Mouse (Mus musculus): Measurements from ENCODE around the gene Ppp1r37.
A peak's percentile ranks its signal among the peaks of the same experiment; 100 is the strongest.

Ppp1r37 gene

DNA sequence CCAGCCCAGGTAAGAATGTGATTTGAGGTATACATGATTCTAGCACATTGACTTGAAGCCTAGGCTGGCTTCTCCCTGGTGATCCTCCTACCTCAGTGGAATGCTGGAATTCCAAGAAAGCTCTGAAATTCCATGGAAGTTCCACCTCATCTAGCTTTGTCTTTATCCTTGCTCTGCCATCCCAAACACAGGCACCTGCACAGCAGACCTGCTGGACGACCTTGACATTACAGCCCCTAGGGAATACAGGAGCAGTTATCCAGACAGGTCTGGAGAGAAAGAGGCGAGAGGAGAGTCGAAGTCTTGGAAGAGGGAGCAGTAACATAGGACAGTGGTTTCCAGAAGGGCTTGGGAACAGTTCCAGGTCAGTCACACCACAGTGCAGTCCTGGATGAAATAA lies 6.8 kb upstream of the Ppp1r37 start:
- DNase-seq (ENCODE audit: low spot score), result no peak

DNA sequence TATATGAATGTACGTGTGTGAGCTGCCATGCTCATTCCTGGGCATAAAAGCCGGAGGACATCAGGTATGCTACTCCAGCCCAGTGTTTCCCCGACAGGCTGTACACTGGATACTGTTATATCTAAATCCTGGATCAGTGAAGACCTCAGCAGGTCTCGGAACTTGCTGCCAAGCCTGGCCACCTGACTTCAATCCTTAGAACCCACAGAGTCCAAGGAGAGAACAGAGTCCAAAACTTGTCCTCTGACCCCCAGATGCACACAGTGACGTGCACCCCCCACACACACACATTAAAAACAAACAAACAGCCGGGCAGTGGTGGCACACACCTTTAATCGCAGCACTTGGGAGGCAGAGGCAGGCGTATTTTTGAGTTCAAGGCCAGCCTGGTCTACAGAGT lies 4.5 kb upstream of the Ppp1r37 start:
- DNase-seq (ENCODE audit: low spot score), result no peak

DNA sequence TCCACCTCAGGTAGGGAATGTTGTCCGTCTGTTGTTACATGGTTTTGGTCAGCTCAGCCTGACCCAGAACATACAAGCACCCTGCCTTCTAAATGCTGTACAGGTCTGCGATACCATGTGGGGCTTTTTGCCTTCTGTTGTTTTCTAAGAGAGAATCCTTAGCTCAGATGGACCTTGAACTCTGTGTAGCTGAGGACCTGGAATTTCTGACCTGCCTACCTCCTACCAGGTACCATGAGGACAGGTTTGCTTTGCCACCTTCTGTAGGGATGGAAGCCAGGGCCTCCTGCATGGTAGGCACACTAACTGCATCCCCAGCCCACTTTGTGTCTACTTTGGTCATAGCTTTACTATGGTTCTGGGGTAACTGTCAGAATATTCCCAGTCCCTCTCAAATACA lies 2.9 kb upstream of the Ppp1r37 start:
- no peak for DNase-seq (ENCODE audit: low spot score)

DNA sequence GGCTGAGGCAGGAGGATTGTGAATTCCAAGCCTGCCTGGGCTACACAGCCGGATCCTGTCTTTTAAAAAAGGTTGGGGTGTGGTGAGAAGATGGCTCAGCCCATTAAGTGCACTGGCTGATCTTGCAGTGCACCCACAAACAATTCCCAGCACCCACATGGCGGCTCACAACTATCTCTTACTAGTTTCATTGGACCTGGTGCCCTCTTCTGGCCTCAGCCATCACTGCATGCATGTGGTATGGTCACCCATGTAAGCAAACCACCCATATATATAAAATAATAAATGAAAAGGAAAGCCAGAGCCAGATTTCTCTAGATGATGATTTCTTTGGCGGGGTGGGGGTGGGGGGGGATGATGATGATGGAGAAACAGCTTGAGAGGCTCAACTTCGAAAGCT lies 1.6 kb upstream of the Ppp1r37 start:
- DNase-seq (ENCODE audit: low spot score), result no peak

DNA sequence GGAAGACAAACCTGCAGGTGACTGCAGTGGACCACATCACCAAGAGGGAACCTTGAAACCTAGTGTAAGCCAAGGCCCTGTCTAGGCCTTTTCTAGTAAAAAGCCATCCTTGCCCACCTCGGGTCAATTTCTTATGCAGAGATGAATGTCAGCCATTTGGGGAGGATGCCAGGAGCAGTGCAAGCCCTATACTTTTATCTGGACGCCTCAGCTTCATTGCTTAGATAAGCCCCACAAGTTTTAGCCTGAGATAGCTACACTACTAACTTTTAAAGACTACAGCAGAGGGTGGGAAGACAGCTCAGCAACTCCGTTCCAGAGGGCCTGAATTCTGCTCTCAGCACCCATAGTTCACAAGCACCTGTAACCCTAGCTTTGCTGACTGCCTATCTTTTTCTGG lies 1.0 kb upstream of the Ppp1r37 start:
- DNase-seq (ENCODE audit: low spot score), result no peak

DNA sequence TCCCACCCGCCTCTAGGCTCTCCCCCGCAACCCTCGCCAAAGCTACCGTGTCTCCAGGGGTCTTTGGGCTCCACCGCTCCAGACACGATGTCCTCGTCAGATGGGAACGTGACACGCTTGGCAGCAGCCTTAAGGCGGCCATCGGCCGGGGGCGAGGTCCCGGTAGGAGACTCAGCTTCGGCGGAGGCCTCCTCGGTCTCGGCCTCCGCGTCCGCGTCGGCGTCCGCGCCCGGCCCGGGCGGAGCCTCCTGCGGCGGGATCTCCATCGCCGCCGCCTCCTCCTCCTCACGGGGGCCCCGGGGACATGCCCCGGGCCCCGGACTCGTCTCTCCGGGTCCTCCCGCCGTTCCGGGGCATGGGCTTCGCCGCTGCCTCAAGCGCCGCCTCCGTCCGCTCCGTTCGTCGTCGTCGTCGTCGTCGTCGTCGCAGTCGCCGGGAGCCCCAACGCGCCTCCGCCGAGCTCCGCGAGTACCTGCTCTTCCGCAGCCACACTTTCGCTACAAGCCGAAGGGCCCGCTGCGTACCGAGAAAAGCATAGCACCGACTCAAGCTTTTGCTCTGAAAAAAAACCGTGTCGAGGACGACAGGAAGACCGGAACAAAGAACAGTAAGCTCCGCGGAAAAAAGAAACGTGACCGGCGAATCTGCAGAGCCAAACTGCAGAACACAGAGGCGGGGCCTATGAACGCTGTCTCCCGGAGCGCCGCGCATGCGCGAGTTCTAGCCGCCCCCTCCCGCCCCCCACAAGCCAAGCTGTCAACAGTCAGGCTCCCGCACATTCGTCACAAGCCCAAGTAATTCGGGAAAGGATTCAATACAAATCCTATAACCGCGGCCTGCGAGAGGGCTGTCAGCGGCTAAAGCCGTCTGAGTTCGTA lies 872 bp downstream of the Ppp1r37 start:
- peak; percentile 88 for DNase-seq (ENCODE audit: low spot score)

DNA sequence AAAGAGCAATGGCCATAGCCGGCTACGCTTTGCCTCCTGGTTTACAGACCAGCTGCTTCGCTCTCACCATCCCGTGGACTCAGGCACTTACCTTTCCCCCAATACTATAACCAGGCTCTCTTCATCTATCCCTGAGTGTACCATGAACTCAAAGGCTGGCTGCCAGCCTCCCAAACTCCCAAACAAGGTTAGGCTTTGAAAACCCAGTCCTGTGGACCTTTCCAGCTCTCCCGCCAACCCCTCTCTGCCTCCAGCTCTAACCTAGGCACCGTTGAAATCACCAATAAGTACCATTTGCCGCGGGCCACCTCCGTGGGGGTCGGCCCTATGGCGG lies 1.5 kb downstream of the Ppp1r37 start:
- no peak for DNase-seq (ENCODE audit: low spot score)

DNA sequence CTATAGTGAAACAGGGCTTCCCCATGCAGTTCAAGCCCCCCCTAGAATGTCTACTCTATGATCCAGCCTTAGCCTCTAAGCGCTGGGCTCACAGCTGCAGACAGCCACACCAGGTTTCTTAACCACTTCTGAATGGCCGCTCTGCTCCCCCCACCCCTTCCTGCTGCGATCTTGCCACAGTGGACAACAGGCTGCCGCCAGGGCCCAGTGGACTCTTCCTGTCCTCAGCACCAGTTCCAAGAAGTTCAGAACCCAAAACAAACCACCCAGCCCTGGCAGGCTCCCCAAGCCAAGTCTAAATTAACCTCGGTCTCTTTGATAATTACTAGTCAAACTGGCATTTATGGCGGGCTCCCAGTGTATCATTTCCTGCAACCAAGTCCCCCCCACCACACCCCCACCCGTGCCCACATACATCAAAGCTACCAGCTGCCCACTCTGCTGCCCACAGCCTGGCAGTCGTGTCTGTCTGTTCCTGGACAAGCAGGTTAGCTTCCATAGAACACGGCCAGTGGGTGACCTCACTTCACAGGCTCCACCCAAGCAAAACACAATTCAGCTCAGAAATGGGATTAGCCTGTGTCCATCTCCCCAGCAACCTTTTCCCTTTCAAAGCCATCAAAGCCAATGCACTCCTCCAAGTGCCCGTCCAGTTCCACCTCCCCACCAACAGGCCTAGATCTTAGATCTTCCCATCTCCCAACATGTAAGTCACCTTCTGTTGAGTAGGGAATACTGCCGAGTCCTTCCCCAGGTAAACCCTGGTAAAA lies 2.2 kb downstream of the Ppp1r37 start:
- no peak for DNase-seq (ENCODE audit: low spot score)

DNA sequence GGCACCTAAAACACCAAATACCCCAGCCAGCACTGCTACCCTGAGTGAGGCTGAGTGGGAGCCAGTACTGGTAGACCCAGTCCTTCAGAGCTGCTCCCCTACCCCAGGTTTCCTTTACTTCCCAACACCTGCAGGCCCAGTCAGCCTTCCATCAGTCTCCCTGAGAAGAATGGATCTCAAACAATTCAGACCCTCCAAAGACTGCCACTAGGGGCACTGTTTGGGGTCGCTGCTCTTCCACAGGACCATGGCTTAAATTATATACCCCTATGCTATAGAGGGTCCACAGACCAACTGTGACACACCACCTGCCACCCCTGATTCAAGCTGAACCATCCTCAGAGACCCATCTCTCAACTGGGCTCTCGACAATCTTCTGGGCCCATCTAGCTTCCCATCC lies 3.9 kb downstream of the Ppp1r37 start:
- DNase-seq (ENCODE audit: low spot score), result no peak

DNA sequence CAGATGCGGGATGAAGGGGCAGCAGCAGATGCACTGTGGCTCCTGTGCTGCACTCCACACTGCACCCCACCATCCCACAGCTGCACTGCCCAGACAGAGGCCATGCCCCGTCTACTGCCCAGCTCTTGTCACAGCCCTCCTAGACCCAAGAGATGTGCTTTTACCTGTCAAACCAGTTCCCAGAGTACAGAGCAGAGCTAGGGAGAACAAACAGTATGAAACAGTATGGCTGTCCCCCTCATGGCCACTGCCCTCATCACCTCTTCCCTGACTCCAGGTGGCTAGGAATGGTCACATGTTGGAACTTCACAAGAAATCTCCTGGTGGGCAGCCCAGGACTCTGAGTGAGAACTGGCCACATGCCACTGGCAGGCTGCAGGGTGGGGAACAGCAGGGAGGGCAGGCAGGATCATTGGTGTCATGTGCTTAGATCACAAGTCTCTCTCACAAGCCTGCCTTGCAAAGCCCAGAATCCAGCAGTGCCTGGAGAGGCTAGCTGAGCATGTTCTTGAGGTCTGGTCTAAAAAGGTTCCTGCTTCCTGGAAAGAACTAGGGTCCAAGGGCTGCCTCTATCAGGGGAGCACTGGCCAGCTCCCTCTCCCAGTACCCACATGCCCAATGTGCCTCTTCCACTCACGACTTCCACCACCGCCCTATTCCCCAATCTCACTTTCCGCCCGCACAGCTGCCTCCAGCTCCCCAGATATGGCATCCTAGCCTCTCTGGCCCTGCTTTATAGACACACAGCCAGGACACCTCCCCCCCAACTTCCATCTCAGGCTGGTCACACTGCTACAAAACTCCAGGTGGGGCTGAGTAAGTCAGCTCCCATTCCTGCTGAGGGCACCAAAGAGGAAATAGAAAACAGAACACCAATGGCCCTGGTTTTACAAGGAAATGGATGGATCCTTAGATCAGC lies 4.6 kb downstream of the Ppp1r37 start:
- no peak for DNase-seq (ENCODE audit: low spot score)

DNA sequence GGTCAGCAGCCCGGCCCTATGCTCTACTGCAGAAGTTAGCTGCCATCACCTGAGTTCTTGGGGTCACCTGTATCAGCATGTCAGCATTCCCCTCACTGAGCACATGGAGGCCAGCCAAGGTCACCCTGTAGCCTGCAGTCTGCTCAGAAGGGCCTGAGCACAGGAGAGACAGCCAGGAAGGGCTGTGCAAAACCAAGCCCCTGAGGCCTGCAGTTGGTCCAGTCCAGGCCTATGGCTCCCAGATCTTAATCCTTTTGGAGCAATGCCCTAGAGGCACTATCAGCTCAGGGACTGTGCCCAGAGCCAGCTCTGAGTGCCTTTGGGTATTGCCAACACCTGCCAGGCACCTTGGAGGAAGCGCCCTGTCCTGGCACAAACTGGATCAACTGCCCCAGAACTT lies 5.8 kb downstream of the Ppp1r37 start:
- no peak for DNase-seq (ENCODE audit: low spot score)

DNA sequence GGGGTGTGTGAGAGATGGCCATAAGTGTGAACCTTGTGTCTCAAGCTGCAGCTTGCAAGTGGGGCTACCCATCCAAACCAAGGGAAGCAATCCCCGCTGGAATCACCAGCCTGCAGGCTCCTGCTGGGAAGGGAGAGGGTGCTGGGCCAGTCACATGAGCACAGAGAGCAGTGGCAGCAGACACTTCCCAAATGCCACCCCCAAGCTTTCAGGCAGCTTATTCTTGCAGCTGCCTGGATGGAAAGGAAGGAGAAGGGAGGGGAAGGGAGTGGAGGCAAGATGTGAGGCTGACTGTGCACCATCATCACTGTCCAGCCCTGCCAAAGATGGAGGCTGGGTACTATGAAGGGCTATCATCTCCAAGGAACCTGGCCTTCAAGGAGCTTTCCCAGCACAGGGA lies 8.7 kb downstream of the Ppp1r37 start:
- peak; percentile 46 for DNase-seq (ENCODE audit: low spot score)

DNA sequence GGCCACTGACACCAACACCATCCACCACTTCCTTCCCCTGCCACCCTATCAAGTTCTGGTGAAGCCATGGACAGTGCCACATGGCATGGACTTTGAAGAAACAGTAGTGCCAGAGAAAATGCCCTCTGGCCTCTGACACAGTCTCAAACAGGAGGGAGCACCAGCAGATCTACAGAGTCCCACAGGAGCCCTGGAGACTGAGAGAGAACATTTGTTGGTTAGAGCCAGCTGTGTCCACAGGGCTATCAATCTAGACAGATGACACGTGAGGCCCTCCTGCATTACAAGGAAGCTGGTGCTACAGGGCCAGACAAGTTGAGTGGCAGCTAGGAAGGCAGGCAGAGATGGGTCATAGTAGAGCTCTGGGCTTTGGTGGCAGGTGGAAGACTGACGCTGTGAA lies 10.4 kb downstream of the Ppp1r37 start:
- no peak for DNase-seq (ENCODE audit: low spot score)

DNA sequence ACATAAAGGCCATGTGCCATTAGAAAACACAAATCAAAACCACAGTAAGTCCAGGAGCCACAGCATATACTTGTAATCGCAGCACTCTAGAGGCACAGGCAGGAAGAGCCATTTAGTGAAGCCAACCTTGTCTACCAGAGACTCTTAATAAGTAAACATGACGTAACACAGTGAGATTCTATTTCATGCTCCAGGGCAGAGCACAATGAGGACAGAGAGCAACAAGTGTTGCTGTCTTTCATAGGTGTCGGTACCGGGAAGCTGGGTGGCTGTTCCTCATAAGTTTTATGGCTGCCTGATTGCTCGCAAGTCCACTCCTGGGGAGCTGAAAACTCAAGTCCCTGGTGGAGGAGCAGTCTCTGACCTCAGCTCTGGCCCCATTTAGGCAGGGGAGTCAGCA lies 11.2 kb downstream of the Ppp1r37 start:
- no peak for DNase-seq (ENCODE audit: low spot score)

DNA sequence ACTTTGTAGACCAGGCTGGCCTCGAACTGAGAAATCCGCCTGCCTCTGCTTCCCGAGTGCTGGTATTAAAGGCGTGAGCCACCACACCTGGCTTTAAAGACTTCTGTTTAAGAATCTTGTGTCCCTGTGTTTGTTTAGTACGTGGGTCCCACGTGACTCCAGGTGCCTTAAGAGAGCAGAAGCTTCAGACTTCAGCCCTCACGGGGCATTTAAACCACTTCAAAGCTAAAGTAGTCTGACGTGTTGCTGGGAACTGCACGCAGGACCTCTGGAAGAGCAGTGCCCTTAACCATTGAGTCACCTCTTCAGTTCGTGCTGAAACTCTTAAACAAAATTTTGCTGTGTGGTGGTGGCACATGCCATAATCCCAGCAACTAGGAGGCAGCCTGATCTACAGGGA lies 13.5 kb downstream of the Ppp1r37 start:
- no peak for DNase-seq (ENCODE audit: low spot score)

DNA sequence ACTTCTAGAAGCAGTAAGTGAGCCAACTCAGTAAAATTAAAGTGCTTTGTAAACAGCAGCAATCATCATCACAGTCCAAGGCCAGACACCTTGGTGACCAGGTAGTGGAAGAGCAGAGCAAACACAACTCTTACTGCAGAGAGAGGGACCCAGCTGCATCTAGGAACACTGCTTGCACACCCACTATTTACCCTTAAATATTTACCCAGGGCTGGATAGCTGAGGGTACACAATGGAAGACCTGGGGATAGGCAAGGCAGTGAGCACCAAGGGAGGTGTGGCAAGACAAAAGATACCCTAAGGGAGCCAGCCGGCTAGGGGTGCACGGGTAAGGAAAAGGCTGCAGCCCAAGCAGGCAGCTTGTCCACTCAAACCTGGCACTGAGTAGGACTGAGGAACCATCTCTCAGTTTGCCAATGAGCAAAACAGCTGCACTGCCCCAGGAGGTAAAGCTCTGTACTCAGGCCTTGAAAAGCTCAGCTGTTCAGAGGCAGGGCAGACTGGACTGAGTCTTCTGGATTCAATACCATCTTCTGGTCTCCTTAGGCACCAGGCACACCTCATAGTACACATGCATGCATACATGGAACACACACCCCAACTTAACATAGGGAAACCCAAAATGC lies 15.4 kb downstream of the Ppp1r37 start:
- DNase-seq (ENCODE audit: low spot score), result no peak

DNA sequence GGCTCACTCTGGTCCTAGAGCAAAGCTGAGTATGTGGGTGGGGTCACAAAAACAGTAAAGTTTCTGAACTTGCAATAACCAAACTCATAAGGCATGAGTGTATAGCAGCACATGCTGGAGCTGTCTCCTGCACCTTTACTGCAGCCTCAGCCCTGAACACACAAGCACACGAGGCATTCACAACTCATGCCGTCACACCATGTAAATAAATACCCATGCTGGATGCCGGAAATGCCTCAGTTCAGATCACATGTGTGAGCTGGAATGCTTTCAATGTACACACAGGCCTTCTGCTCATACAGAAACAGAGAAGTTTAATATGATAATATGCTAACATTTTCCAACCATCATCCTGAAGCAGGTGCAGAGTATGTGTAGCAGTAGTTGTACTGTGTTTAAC lies 16.9 kb downstream of the Ppp1r37 start:
- no peak for DNase-seq (ENCODE audit: low spot score)

DNA sequence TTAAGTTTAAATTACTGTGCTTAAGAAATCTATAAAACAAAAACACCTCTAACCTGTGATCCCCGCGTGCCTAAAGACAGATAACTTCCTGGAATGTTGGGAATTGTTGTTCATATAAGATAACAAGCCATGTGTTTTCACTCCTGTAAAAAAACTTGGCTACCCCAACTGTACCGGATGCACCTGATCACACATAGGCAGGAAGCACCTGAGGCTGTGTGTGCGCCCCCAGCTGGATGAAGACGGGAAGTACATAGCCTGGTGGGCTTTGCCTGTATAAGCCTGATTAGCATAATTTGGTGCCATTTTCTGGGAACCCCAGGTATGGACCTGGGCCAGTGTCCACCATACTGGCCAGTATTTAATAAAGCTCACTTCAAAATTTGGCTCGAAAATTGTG lies 19.3 kb downstream of the Ppp1r37 start:
- no peak for DNase-seq (ENCODE audit: low spot score)

DNA sequence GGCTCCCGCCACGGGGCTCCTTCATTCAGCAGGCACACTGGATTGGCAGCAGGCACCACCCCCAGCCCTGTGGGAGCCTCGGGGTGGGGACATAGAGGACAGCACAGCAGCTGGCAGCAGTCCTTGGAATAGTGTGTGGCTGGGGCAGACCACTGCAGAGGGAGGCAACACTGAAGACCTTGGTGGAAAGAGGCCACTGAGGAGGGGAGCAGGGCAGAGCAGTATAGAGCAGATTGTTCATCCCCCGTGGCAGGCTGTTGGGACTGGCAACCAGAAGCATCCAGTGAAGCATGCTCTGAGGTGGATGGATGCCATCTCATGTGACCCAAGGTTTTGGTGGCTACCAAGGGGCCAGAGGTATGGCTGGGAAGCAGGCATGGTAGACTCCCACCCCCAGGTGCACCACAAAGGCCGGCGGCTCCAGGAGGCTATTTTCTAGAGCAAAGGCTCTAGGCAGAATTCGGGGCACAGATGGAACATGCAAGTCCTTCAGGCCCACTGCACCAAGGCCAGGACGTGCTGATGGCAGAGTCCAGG lies 20.7 kb downstream of the Ppp1r37 start:
- DNase-seq (ENCODE audit: low spot score), result peak; percentile 43

DNA sequence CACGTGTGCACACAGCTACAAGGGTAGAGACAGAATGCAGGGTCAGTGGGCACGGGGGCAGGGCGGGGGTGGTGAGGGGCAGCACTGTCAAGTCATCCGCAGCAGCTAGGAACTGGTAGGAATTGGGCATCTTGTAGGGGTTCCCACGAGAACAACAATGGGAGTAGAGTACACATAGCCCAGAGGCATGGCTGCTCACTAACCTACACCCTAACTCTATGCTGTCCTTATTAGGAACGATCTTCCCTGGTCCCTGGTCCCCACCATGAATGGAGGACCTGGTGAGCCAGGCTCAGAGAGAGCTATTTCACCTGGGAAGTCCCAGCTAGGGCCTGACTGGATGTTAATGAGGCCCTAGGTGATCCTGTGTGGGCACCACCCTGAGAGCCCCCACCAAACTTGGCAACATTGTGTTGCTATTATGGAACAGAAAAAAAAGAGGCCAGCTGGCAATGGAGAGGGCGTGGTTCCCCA lies 21.2 kb downstream of the Ppp1r37 start:
- no peak for DNase-seq (ENCODE audit: low spot score)

DNA sequence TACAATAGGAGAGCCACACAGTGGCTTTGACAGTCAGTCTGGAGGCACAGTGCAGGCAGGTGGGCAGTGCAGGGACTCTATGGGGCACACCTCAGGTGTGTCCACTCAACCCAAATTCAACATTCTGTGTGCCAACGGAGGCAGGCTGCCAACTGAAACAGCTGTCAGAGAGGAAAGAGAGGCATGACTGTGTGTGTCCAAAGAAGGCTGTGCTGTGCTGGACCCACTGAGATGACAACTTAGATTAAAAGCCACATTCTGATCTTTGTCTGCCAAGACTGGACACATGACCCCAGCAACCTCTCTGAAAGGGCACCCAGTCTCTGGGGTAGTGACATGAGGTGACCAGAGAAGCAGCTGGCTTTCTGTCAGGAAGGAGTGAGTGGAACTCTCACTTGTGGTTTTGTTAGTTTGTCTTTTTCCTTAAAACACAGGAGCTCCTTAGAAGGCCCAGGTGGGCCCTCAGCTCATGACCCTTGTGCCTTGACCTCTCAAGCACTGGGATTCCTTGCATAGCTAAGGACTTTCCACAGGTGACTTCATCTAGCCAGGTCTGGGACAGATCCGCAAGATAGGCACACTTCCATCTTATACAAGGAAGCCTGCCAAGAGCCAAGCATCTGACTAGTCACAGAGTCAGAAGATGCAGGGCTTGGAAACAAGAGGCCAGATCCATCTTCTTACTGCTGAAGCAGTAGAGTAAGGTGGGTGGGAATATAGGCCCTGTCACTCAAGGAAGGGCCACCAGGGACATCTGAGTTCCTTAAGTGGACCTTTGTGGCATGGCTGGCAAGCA lies 21.9 kb downstream of the Ppp1r37 start:
- DNase-seq (ENCODE audit: low spot score), result no peak
